Mouse (Mus musculus) brain, embryonic 14.5 days (tissue): Measurements from ENCODE around the gene Cavin1.

ENCODE experiments used
- CTCF ChIP-seq: fragments of 200-500 bp; IDR thresholded peaks from 2 replicates; pipeline ENCODE4 v1.5.1; 2012; ENCODE audit warnings: inconsistent platforms, mild to moderate bottlenecking, moderate library complexity, borderline replicate concordance; ENCODE audit not compliant: insufficient read depth, insufficient read length; ENCODE audit errors: extremely low read depth
- POLR2A ChIP-seq: fragments of 200-500 bp; IDR thresholded peaks from 2 replicates; pipeline ENCODE4 v1.6.1; 2012; ENCODE audit warnings: mild to moderate bottlenecking, inconsistent platforms, borderline replicate concordance; ENCODE audit not compliant: poor library complexity, insufficient read depth, insufficient read length, severe bottlenecking; ENCODE audit errors: extremely low read depth

- TF ChIP-seq CTCF: peak; percentile 6; the same call in 1 of the 2 replicates
- no peak for TF ChIP-seq POLR2A
These were observed 39.4 kb upstream of the Cavin1 start for GRCm38 (mm10) chr11:101009888-101010784.
